Mouse (Mus musculus) T-cell, adult 2 months (primary cell): ENCODE measurements around the gene Cdhr5.
A peak's percentile ranks its signal among the peaks of the same experiment; 100 is the strongest.
"Not testable (repeated sequence)": the region's sequence is repeated elsewhere in the genome, so short reads cannot be mapped to it uniquely, and the experiment has no call there.

Source experiments
- DNase-seq: peaks from one replicate; pipeline ENCODE4 v3.0.0; 2022; ENCODE audit warnings: low spot score

Gene Cdhr5

DNA sequence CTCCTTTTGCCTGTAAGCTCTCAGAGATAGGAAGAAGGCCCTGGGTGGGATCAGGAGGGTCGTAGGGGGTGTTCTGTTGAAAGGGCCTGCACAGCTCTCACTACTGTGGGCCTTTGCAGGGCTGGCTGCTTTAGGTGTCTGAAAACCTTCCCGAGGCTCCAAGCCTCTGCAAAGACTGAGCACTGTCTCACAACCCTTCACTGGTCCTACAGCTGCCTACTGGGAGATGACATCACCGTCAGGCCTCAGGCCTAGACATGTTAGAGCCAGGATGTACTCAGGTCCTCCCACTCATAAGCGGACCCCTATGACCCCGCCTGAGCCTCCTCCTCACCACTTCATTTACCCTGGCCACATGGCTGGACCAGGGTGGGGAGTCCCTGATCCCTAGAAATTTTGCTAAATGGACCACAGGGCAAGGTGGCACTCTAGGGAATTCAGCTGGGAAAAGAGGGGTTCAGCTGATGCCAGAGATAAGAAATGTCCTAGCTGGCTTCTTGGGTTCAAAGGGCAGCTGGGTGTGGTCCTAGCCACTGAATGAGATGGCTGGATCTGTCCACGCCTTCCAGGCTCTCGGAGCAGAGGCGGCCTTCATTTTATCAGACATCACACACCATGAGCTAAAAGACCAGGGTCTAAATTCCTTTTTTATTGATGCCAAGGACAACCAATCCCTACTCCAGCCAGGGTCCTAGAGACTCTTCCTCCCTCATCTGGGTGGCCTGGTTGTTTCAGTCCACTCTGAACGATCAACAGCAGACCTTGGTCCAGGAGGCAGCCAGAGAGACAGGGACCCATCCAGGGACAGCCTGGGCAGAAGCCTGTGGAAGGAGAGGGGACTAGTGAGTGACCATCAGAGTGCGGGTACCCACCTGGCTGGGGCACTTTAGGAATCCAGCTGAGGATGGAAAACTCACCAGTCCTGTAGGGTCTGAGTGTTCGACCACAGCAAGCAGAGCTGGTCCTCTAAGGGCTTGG lies 1.4 kb upstream of the Cdhr5 start:
- DNase-seq = no peak

DNA sequence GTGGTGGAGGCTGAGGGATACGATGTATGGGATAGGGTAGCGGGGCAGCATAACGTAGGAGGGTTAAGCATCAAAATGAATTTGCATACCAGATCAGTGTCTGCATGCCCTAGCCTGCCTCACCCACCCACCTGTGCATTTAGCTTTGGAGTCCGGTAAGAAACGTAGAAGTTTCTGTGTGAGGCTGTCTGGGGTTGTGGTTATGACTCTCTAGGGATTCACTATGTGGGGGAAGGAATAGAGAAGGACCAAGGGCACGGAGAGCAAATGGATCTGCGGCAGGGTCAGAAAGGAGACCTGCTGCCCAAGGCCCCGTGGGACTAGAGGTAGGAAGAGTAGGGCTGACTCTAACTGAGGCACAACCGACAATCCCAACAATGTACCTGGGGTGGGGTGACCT lies 1.2 kb downstream of the Cdhr5 start:
- no peak for DNase-seq

DNA sequence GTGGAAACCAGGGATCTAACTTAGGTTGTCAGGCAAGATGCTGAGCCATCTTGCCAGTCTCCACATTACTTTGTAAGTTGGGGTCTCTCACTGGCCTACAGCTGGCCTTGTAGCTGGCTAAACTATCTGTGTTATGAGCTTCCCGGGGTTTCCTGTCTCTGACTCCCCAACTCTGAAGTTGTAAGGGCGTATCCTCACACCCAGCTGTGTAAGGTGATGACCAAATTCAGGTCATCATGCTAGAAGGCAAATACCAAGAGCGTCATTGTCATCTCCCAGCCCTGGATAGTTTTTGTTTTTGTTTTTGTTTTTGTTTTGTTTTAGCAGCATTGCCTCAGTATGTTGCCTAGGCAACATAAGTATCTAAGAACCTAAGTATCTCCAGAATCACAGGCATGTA lies 6.0 kb downstream of the Cdhr5 start:
- DNase-seq = no peak

DNA sequence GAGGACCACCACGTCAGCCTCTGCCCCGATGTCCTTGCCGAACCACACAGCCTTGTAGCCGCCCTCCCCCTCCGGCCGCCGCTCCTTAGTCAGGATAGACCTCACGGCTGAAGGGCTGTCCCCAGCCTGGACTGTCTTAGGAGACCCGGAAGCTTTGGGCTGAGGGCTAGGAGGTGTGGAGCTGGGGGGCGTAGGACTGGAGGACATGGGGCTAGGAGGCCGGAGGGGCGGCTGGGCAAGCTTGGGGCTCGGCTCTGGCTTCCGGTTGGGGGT lies 7.4 kb downstream of the Cdhr5 start:
- DNase-seq = no peak

DNA sequence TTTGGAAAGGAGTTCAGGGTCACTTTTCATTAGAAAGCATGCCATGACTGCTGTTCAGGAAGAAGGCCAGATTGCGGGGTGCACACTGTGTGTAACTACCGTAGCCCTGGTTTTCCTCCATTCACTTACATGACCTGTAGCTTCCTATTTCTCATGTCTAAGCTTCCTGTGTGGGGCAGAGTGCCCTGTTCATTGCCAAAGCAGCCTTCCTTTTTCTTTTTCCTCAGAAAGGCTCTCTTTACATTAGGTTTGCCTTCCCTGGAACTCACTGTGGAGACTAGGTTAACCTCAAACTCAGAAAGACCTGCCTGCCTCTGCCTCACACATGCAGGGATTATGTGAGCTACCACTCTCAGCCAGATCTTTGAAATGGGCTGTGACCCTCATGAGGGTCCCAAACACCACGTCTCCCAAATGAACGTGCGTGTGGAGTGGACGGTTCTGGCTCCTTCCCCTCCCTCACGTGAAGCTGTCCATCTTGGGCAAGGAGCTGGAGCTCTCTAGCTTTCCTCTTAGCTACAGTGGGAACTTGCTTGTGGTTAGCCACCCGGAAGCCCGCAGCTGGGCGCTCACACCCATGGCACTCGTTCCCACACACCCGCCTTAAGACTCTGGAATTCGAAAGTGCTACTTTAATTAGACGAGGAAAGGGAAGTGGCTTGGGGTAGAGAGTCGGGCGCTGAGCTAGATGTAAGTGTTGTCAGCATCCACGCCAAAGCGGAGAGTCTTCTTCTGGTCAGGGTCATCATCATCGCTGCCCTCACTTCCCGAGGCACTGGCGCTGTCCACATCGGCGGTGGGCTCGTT lies 7.9 kb downstream of the Cdhr5 start:
- peak; percentile 26 for DNase-seq

- peak; percentile 90 for DNase-seq
Measured at GRCm38 (mm10) chr7:141265739-141266561, 10.6 kb downstream of the Cdhr5 start, which contains the start of gene Irf7. Gene Irf7 (minus strand): TSS chr7:141266481.

DNA sequence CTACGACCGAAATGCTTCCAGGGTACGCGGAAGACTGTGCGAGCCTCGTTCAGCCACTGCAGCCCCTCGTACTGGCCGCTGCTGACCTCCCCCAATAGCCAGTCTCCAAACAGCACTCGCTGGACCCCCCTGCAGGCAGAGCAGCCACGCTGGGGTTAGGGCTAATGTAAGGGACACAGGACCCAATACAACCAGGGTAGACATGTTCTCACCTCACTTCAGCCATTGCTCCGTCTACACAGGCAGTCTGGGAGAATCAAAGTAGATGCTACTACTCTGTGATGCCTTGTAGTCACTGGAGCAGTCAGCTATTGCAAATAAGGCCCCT lies 11.2 kb downstream of the Cdhr5 start:
- peak; percentile 27 for DNase-seq

DNA sequence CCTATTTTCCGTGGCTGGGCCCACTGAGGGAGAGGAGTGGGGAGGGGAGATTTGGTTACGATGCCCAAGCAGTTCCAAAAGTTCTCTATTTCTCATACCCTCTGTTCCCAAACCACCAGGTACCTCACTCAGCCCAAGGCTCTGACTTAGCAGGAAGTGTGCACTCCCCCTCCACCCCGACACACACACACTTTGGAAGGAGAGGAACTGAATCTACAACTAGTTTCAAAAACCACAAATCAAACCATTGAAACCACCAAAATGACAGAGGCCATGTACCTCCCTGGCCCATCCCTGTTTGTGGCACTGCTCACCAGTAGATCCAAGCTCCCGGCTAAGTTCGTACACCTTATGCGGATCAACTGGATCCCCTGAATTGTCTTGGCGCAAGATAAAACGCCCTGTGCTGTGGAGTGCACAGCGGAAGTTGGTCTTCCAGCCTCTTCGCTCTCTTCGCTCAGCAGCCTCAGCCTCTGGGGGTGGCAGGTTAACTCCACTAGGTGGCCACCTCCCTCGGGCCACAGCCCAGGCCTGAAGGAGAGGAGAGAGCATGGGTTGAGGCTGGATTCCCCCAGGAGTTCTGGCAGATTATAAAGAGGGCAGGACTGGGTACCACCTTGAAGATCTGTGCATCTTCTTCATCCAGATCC lies 11.7 kb downstream of the Cdhr5 start:
- peak; percentile 74 for DNase-seq

- DNase-seq = no peak
Measured at GRCm38 (mm10) chr7:141264041-141264700, 12.4 kb downstream of the Cdhr5 start.

DNA sequence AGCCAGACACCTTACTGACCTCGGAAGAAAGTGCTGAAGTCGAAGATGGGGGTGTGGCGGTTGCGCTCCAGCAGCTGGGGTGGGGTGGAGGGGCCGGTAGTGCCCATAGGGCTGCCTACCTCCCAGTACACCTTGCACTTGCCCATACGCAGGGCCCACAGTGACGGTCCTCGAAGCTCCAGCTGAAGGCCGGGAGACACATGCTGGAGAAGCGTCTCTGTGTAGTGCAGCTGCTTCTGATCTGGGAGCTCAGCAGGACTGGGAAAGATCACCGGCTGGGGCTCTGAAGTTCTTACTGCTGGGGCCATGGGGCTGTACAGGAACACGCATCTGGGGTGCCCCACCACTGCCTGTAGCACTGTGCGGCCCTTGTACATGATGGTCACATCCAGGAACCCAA lies 12.9 kb downstream of the Cdhr5 start:
- DNase-seq = no peak

GRCm38 (mm10) chr7:141261480-141261879 lies 15.1 kb downstream of the Cdhr5 start:
- no peak for DNase-seq

GRCm38 (mm10) chr7:141256159-141256558 lies 20.4 kb downstream of the Cdhr5 start:
- DNase-seq = no peak

GRCm38 (mm10) chr7:141250486-141250885 lies 26.1 kb downstream of the Cdhr5 start:
- not testable (repeated sequence) for DNase-seq

- DNase-seq = no peak
Measured at GRCm38 (mm10) chr7:141231551-141231950, 45.0 kb downstream of the Cdhr5 start.

- DNase-seq = no peak
Measured at GRCm38 (mm10) chr7:141231111-141231510, 45.5 kb downstream of the Cdhr5 start.

GRCm38 (mm10) chr7:141230570-141230969 lies 46.0 kb downstream of the Cdhr5 start:
- no peak for DNase-seq

GRCm38 (mm10) chr7:141229702-141230101 lies 46.9 kb downstream of the Cdhr5 start:
- DNase-seq = no peak

- peak; percentile 87 for DNase-seq
Measured at GRCm38 (mm10) chr7:141228279-141229067, 48.1 kb downstream of the Cdhr5 start, which contains the start of gene Phrf1. Gene Phrf1 (plus strand): TSS chr7:141228784.

- DNase-seq = no peak
Measured at GRCm38 (mm10) chr7:141227796-141228195, 48.8 kb downstream of the Cdhr5 start.

GRCm38 (mm10) chr7:141226535-141226934 lies 50.1 kb downstream of the Cdhr5 start:
- no peak for DNase-seq
